Mouse (Mus musculus) cerebellum, adult (tissue): ENCODE results near the gene Gm17093.
"Not testable (repeated sequence)": the region's sequence is repeated elsewhere in the genome, so short reads cannot be mapped to it uniquely, and the experiment has no call there.

Source experiments
- ATAC-seq: cut with Nextera tagmentation; 2 replicates; pipeline ENCODE4 v1.9.2; 2017; ENCODE audit warnings: mild to moderate bottlenecking, moderate library complexity, mixed read lengths; ENCODE audit not compliant: insufficient number of reproducible peaks, low FRiP score, low TSS enrichment

Gm17093 gene

GRCm38 (mm10) chr14:44517976-44518375 lies at the start of gene Gm17093:
Gm17093 (plus strand) TSS chr14:44518276.
- not testable (repeated sequence) for ATAC-seq

- ATAC-seq: not testable (repeated sequence)
These were observed 25.9 kb upstream of the Gm17093 start, which contains the start of gene BC061237 for GRCm38 (mm10) chr14:44492163-44492562. BC061237 (plus strand) TSS chr14:44492463.

- not testable (repeated sequence) for ATAC-seq
These were observed 29.9 kb downstream of the Gm17093 start for GRCm38 (mm10) chr14:44547961-44548360.
